Mouse (Mus musculus): ENCODE measurements around the gene Insc. TPM values are rescaled to one million over a fixed set of nuclear protein-coding genes. Genes with fewer than 3 reads are reported as not detected.

Gene Insc
- polyA plus RNA-seq, 1 experiment from 2014 or later, result 9.3 TPM

GRCm38 (mm10) chr7:114892618-114893257 lies 149.2 kb downstream of the Insc start:
- ATAC-seq (ENCODE audit: low read depth), result peak; percentile 79
- H3K27ac ChIP-seq (replicated peaks), result peak overlapping the region; percentile 59; the same call in 1 of the 2 replicates

GRCm38 (mm10) chr7:114893889-114894288 lies 150.4 kb downstream of the Insc start:
- no peak overlapping the region for H3K4me2 ChIP-seq
- H3K4me1 ChIP-seq (replicated peaks), result 0 out of 2 replicates have a peak, but pooled peaks cover 16% of the 10 kb centered on the region
- H3K9me3 ChIP-seq, result no peaks in the 10 kb centered on the region
- no peaks in the 10 kb centered on the region for H3K27me3 ChIP-seq
- H3K4me3 ChIP-seq, result no peak overlapping the region
- H3K36me3 ChIP-seq, result no peaks in the 10 kb centered on the region
- no peak overlapping the region for H3K27ac ChIP-seq (replicated peaks)
- WGBS, result 83% methylated on average over 1 of the region's 1 CpGs
- no peak for ATAC-seq (ENCODE audit: low read depth)
- no peak overlapping the region for H3K9ac ChIP-seq

More at GRCm38 (mm10) chr7:114892618-114893257, 149.2 kb downstream of the Insc start:
- Histone ChIP-seq H3K27me3 (no peaks in the 10 kb centered on the region), H3K9me3 (no peaks in the 10 kb centered on the region), H3K4me3 (no peak overlapping the region), H3K4me1 (replicated peaks) (0 out of 2 replicates have a peak, but pooled peaks cover 16% of the 10 kb centered on the region), H3K4me2 (no peak overlapping the region), H3K36me3 (no peaks in the 10 kb centered on the region), H3K9ac (no peak overlapping the region)

DNA sequence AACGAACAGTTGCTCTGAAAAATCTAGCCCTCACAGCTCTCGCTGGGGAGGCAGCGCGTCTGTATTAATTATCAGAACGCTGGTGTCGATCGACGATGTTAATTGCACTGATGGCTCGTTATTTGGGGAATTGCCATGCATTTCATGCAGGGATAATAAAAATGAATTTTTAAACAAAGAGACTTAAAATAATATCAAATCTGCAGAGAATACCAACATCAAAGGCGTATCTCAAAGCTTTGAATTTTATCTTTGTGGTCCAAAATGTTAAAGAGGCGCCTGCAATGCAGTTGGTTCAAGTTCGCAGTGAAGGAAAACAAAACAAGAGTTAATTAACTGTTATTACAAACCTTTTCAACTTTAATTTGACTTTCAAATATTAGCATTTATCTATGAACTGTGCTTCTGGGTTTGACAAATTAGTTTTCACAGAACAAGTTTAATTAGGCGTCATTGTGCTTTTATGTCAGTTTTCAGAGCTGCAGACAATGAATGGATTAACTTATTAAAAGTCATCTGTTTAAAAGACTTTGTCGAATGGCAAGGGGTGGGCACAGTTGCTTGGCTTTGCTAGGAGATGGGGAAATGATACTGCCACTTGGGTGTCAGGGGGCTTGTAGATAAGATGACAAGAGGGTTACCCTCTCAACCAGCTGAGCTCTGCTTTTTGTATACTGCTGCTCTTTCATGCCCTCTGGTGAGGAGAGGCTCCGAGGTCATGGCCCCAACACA lies 153.6 kb downstream of the Insc start:
- WGBS, result 56% methylated on average over 15 of the region's 15 CpGs
- Histone ChIP-seq H3K4me3 (no peak overlapping the region), H3K36me3 (no peaks in the 10 kb centered on the region), H3K27ac (replicated peaks) (no peak overlapping the region), H3K27me3 (no peaks in the 10 kb centered on the region), H3K9ac (no peak overlapping the region), H3K9me3 (no peaks in the 10 kb centered on the region), H3K4me2 (no peak overlapping the region), H3K4me1 (replicated peaks) (0 out of 2 replicates have a peak, but pooled peaks cover 16% of the 10 kb centered on the region)
- no peak for ATAC-seq (ENCODE audit: low read depth)

Other genes starting within 250 kb of the Insc start
- 1.4 and 1.9 TPM in 2 replicates for gene Cyp2r1, start 180.7 kb upstream of the Insc start, polyA plus RNA-seq (2015; fragmentation: Nextera tagmentation; extraction: Ambion mirVana)
- 12.0 and 14.0 TPM in 2 replicates for gene Calca, start 107.3 kb upstream of the Insc start, polyA plus RNA-seq (2015; fragmentation: Nextera tagmentation; extraction: Ambion mirVana)
- gene Calcb, start 25.1 kb upstream of the Insc start, polyA plus RNA-seq (2015; fragmentation: Nextera tagmentation; extraction: Ambion mirVana), result 6.2 and 6.3 TPM in 2 replicates

Data from neural tube, embryonic 13.5 days (tissue).